Mouse (Mus musculus): ENCODE measurements at regions not wholly inside any gene's neighbourhood (a gene's known extent, or its start where the extent isn't known, plus 50 kb on each side); places are given as distances from the start of the nearest gene placed in this dataset.

GRCm38 (mm10) chr2:39835370-39835769 lies 609.1 kb upstream of the Ppp6c start:
- DNase-seq (ENCODE audit: low spot score in 2 of 2): no peak

- DNase-seq (ENCODE audit: low spot score in 2 of 2): no peak
Observed at GRCm38 (mm10) chr2:39823851-39824250, 597.6 kb upstream of the Ppp6c start.

- peak in 1 of 2 experiments; percentile 5 for DNase-seq (ENCODE audit: low spot score in 2 of 2)
Observed at GRCm38 (mm10) chr2:39806681-39807080, 580.4 kb upstream of the Ppp6c start.
